Mouse (Mus musculus) heart, embryonic 11.5 days (tissue): ENCODE data around the gene Garnl3. TPM values are rescaled to one million over a fixed set of nuclear protein-coding genes. Genes with fewer than 3 reads are reported as not detected.
"Not testable (repeated sequence)": the region's sequence is repeated elsewhere in the genome, so short reads cannot be mapped to it uniquely, and the experiment has no call there.

Experiments
- ATAC-seq: fragments of 200-750 bp; cut with Nextera tagmentation; replicated peaks from 2 replicates; pipeline ENCODE4 v1.8.0; 2017; ENCODE audit warnings: moderate library complexity; ENCODE audit not compliant: insufficient number of reproducible peaks, low FRiP score, low TSS enrichment
- H3K27ac ChIP-seq: fragments of 300-500 bp; sonication (generic); 2 replicates; pipeline ENCODE4 v1.5.1; 2014; ENCODE audit warnings: mild to moderate bottlenecking, low read depth, low read length
- H3K27me3 ChIP-seq: fragments of 300-500 bp; sonication (generic); 2 replicates; pipeline ENCODE4 v1.6.1; 2014; ENCODE audit warnings: mild to moderate bottlenecking, low read length, mixed read lengths; ENCODE audit not compliant: control insufficient read depth, insufficient read depth
- H3K36me3 ChIP-seq: fragments of 300-500 bp; sonication (generic); 2 replicates; pipeline ENCODE4 v1.6.1; 2014; ENCODE audit warnings: mild to moderate bottlenecking, low read length, moderate library complexity, mixed read lengths; ENCODE audit not compliant: control insufficient read depth, insufficient read depth
- H3K4me1 ChIP-seq: fragments of 300-500 bp; sonication (generic); 2 replicates; pipeline ENCODE4 v1.6.1; 2014; ENCODE audit warnings: low read length; ENCODE audit not compliant: control insufficient read depth, insufficient read depth
- H3K4me2 ChIP-seq: fragments of 300-500 bp; sonication (generic); 2 replicates; pipeline ENCODE4 v1.6.1; 2014; ENCODE audit warnings: mild to moderate bottlenecking, moderate library complexity
- H3K4me3 ChIP-seq: fragments of 300-500 bp; sonication (generic); 2 replicates; pipeline ENCODE4 v1.5.1; 2014; ENCODE audit warnings: low read depth, low read length
- H3K9ac ChIP-seq: fragments of 300-500 bp; sonication (generic); 2 replicates; pipeline ENCODE4 v1.6.1; 2014; ENCODE audit warnings: mild to moderate bottlenecking, low read depth, low read length, moderate library complexity
- H3K9me3 ChIP-seq: fragments of 300-500 bp; sonication (generic); replicated peaks from 2 replicates; pipeline ENCODE4 v1.6.1; 2016; ENCODE audit warnings: low read length; ENCODE audit not compliant: control insufficient read depth
- WGBS: fragments of 180-500 bp; shearing (Covaris S2); extraction: QIAGEN DNeasy Blood & Tissue Kit; methylation state at CpG from one replicate; pipeline ENCODE4 v1.1.7; 2014; ENCODE audit not compliant: insufficient replicate concordance; 5-methylcytosine and 5-hydroxymethylcytosine counted together
- polyA plus RNA-seq: library from polyadenylated mRNA; unstranded; fragments of >200 nt; fragmentation: Nextera tagmentation; extraction: Ambion mirVana; gene quantifications from 2 replicates; pipeline ENCODE4 v1.2.1, GENCODE M21; 2014

Gene Garnl3
- polyA plus RNA-seq, 1 experiment from 2014 or later: 15.4 TPM

DNA sequence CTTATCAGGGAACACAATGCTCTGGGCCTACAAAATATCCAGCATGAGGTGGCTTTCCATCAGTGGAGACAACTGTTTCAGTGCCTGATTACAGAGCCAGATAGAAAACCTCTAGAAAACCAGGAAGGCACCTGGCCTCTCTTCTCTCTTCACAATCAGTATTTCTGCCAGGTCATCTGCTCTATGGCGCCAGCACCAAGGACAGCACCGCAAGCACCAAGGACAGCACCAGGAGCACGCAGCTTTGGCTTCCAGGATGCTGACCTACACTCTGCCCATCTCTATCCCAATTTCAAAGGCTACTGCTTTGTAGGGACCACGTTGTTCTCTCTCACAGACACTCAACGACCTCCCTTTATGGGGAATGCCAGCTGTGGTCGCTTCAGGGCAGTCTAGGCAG, 113.4 kb downstream of the Garnl3 start:
- no peak overlapping the region for H3K9ac ChIP-seq
- H3K27me3 ChIP-seq: 0 out of 2 replicates have a peak, but pooled peaks cover 2% of the 10 kb centered on the region
- no peaks in the 10 kb centered on the region for H3K9me3 ChIP-seq
- 4% methylated on average over 6 of the region's 6 CpGs for WGBS
- H3K27ac ChIP-seq: no peak overlapping the region
- H3K4me2 ChIP-seq: no peak overlapping the region
- H3K4me1 ChIP-seq: no peaks in the 10 kb centered on the region
- ATAC-seq: no peak
- H3K4me3 ChIP-seq: no peak overlapping the region
- H3K36me3 ChIP-seq: no peaks in the 10 kb centered on the region

DNA sequence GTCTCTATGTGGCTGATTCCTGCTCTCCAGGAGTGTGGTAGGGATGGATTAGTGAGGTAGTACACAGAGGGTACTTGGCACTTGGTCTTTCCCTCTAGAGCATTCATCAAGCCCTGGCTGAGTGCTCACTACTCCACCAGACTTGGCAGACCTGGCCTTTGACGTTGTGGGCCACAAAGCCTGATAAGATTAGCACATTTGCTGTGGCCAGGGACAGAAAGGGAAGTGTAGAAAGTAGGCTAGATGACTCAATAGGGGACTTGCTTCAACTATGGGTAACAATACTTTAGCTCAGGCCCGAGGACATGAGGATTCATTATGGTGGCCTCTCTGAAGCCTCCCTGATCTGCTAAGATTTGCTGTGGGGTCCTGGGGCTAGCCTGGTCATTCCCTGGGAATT, 114.3 kb downstream of the Garnl3 start:
- WGBS: 53% methylated on average over 2 of the region's 2 CpGs
- ATAC-seq: no peak
- H3K4me2 ChIP-seq: no peak overlapping the region
- no peak overlapping the region for H3K4me3 ChIP-seq
- H3K36me3 ChIP-seq: no peaks in the 10 kb centered on the region
- H3K27me3 ChIP-seq: 0 out of 2 replicates have a peak, but pooled peaks cover 2% of the 10 kb centered on the region
- H3K9ac ChIP-seq: no peak overlapping the region
- no peaks in the 10 kb centered on the region for H3K4me1 ChIP-seq
- no peaks in the 10 kb centered on the region for H3K9me3 ChIP-seq
- no peak overlapping the region for H3K27ac ChIP-seq

DNA sequence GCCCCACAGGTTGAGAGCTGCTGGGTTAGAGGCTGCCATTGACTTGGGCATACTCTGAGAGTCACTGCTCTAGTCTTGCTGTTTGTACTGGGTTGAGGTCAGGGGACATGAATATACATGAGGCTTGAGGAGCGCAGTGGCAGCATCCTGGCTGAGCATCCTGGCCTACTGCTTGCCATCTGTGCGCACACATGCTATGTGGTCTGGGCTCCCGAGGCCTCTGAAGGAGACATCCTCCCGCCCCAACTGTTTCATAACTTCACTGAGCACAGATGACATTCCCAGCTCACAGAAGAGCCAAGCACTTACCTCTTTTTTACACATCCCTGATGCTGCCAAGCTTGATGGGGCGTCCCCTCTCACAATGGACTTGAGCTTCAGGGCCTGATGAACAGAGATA, 116.6 kb downstream of the Garnl3 start:
- 79% methylated on average over 5 of the region's 5 CpGs for WGBS

DNA sequence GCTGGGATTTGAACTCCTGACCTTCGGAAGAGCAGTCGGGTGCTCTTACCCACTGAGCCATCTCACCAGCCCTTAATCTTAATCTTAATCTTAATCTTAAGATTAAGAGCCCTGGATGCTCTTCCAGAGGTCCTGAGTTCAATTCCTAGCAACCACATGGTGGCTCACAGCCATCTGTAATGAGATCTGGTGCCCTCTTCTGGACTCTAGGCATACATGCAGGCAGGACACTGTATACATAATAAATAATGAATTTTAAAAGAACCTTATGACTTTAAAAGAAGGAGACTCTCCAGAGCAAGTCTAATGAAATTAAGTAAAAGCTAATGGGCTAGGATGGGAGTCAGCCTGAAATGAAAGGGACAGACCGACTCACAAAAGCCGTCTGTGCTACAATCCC, 122.4 kb downstream of the Garnl3 start:
- ATAC-seq, H3K4me1 ChIP-seq, H3K9me3 ChIP-seq, H3K36me3 ChIP-seq, H3K9ac ChIP-seq, H3K4me2 ChIP-seq, H3K27ac ChIP-seq, H3K27me3 ChIP-seq, H3K4me3 ChIP-seq: not testable (repeated sequence)
- WGBS: 84% methylated on average over 4 of the region's 4 CpGs

More for the DNA sequence above, 116.6 kb downstream of the Garnl3 start:
- ATAC-seq: no peak
- no peak overlapping the region for H3K9ac ChIP-seq
- no peaks in the 10 kb centered on the region for H3K9me3 ChIP-seq
- 0 out of 2 replicates have a peak, but pooled peaks cover 2% of the 10 kb centered on the region for H3K27me3 ChIP-seq
- no peak overlapping the region for H3K4me2 ChIP-seq
- H3K36me3 ChIP-seq: no peaks in the 10 kb centered on the region
- H3K4me3 ChIP-seq: no peak overlapping the region
- no peak overlapping the region for H3K27ac ChIP-seq
- no peaks in the 10 kb centered on the region for H3K4me1 ChIP-seq

DNA sequence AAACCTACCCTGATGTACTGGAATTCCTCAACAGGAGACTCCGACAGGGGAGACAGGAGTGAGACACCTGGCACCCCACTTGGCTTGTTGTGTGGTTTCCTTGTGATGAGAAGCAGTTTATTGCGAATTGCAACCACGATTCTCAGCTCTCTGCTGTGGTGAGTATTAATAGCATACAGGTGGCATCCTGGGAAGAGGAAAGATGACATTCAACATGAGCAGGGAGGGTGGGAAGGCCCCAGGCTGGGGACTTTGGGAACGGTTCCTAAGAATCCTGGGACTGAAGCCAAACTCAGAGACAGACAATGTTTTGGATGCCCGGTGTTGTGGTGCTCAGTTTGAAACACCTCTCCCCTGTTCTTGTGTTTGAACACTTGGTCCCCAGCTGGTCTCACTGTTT, 126.4 kb downstream of the Garnl3 start:
- no peaks in the 10 kb centered on the region for H3K9me3 ChIP-seq
- no peak overlapping the region for H3K9ac ChIP-seq
- WGBS: 74% methylated on average over 5 of the region's 5 CpGs
- no peak overlapping the region for H3K4me2 ChIP-seq
- H3K36me3 ChIP-seq: no peaks in the 10 kb centered on the region
- no peaks in the 10 kb centered on the region for H3K27me3 ChIP-seq
- H3K4me3 ChIP-seq: no peak overlapping the region
- no peak for ATAC-seq
- H3K4me1 ChIP-seq: no peaks in the 10 kb centered on the region
- H3K27ac ChIP-seq: no peak overlapping the region

DNA sequence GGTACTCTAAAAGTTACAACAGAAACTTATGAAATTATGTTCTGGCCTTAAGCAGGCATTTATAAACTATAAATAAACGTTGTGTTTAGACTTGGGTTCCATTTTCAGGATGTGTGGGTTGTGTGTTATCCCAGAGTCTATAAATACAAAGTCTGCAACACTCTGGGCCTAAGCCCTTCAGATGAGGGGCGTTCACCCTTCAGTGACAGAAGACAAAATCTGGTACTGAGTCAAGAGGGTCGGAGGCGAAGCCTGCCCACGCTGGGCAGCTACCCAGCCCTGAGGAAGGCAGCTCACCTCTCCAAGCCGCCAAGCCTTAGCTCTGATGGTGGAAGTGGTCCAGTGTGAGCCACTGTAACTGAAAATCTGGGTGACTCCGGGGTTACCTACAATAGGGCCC, 129.3 kb downstream of the Garnl3 start:
- Histone ChIP-seq H3K4me2 (no peak overlapping the region), H3K9ac (no peak overlapping the region), H3K9me3 (no peaks in the 10 kb centered on the region), H3K27ac (no peak overlapping the region), H3K4me1 (no peaks in the 10 kb centered on the region), H3K36me3 (no peaks in the 10 kb centered on the region), H3K4me3 (no peak overlapping the region), H3K27me3 (no peaks in the 10 kb centered on the region)
- ATAC-seq: no peak
- WGBS: 81% methylated on average over 7 of the region's 7 CpGs

DNA sequence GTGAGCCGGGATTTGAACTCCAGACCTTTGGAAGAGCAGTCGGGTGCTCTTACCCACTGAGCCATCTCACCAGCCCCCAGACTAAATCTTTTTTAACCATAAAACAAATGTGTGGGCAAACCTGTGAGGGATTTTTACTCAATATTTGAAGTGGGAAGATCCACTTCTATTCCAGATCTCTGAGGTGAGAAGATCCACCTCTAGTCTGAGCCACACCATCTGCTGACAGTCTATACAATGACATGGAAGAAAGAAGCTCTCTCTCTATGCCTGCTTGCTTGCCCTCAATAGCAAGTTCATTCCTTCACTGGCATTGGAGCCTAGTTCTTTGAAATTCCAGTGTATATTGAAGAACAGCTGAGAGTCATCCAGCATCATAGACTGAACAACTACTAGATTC, 131.7 kb downstream of the Garnl3 start:
- no peaks in the 10 kb centered on the region for H3K36me3 ChIP-seq
- ATAC-seq: no peak
- H3K27ac ChIP-seq: no peak overlapping the region
- no peak overlapping the region for H3K4me3 ChIP-seq
- no peaks in the 10 kb centered on the region for H3K4me1 ChIP-seq
- no peaks in the 10 kb centered on the region for H3K9me3 ChIP-seq
- WGBS: 90% methylated on average over 2 of the region's 2 CpGs
- no peaks in the 10 kb centered on the region for H3K27me3 ChIP-seq
- H3K9ac ChIP-seq: no peak overlapping the region
- no peak overlapping the region for H3K4me2 ChIP-seq

DNA sequence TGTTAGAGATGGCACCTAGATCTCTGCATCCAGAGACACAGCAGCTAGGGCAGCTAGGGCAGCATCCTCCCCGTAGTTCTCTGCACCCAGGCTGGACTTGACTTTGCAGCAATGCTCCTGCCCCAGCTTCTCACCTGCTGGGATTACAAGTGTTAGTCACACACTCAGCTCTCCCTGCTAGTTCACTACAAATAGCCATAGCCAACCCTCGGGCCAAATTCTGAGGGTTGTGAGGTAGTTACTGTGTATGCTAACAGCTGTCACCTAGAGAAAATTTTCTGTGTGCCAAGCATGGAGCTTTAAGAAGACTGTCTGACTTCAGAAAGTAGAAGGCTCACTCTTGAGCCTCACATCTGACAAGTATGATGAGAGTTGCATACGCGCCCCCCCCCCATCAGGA, 133.7 kb downstream of the Garnl3 start:
- WGBS: 73% methylated on average over 4 of the region's 4 CpGs
- Histone ChIP-seq H3K27me3 (no peaks in the 10 kb centered on the region), H3K4me3 (no peak overlapping the region), H3K9me3 (no peaks in the 10 kb centered on the region), H3K4me2 (no peak overlapping the region), H3K4me1 (no peaks in the 10 kb centered on the region), H3K36me3 (no peaks in the 10 kb centered on the region), H3K27ac (no peak overlapping the region), H3K9ac (no peak overlapping the region)
- no peak for ATAC-seq

DNA sequence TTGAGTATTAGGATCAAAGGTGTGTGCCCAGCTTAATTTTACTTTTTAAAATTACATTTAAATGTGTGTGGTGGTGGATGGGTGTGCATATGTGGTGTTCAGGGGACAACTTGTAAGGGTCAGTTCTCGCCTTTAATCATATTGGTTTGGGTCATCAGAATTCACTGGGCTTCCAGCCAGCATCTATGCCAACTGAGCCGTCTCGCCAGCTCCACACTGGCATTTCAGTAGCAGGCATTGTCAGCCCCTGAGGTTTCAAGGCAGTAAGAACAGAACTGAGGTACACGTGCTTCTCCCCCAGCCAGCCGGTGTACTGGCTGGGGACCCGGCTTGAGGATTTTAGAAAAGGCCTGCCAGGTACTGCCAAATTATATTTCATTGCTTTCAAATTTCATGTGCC, 134.4 kb downstream of the Garnl3 start:
- Histone ChIP-seq H3K4me2 (no peak overlapping the region), H3K9me3 (no peaks in the 10 kb centered on the region), H3K27ac (no peak overlapping the region), H3K4me3 (no peak overlapping the region), H3K4me1 (no peaks in the 10 kb centered on the region), H3K9ac (no peak overlapping the region), H3K36me3 (no peaks in the 10 kb centered on the region), H3K27me3 (no peaks in the 10 kb centered on the region)
- no peak for ATAC-seq
- WGBS: 70% methylated on average over 6 of the region's 6 CpGs
